Mouse (Mus musculus): ENCODE data around the gene Wwox. TPM values are rescaled to one million over a fixed set of nuclear protein-coding genes. Genes with fewer than 3 reads are reported as not detected.
A peak's percentile ranks its signal among the peaks of the same experiment; 100 is the strongest.

Gene Wwox
- polyA plus RNA-seq, 1 experiment from 2014 or later, result 8.9 TPM

- Histone ChIP-seq H3K9me3 (replicated peaks; ENCODE audit: control insufficient read depth, low read length) (no peaks in the 10 kb centered on the region; the same call in 1 of the 2 replicates), H3K4me3 (ENCODE audit: low read depth, low read length) (no peak overlapping the region), H3K27me3 (replicated peaks; ENCODE audit: control insufficient read depth, insufficient read depth, low read length) (no peaks in the 10 kb centered on the region), H3K36me3 (ENCODE audit: control insufficient read depth, insufficient read depth, low read length) (no peaks in the 10 kb centered on the region), H3K4me2 (ENCODE audit: low read length) (peak overlapping the region; percentile 29), H3K4me1 (ENCODE audit: control insufficient read depth, insufficient read depth, low read length) (peaks cover 22% of the 10 kb centered on the region), H3K9ac (ENCODE audit: low read length) (no peak overlapping the region), H3K27ac (ENCODE audit: low read depth, low read length) (0 out of 2 replicates have a peak overlapping the region, but pooled peaks have one; percentile 9)
- peak; percentile 91 for DNase-seq (ENCODE audit: low spot score)
- 29% methylated on average over 26 of the region's 26 CpGs for WGBS
- ATAC-seq, result peak; percentile 89
Measured at GRCm38 (mm10) chr8:114591296-114592280, 152.1 kb downstream of the Wwox start.

- no peaks in the 10 kb centered on the region; the same call in 1 of the 2 replicates for H3K9me3 ChIP-seq (replicated peaks; ENCODE audit: control insufficient read depth, low read length)
- H3K27me3 ChIP-seq (replicated peaks; ENCODE audit: control insufficient read depth, insufficient read depth, low read length), result no peaks in the 10 kb centered on the region
- no peak overlapping the region for H3K27ac ChIP-seq (ENCODE audit: low read depth, low read length)
- peak overlapping the region; percentile 23 for H3K4me2 ChIP-seq (ENCODE audit: low read length)
- no peak overlapping the region for H3K4me3 ChIP-seq (ENCODE audit: low read depth, low read length)
- ATAC-seq, result no peak
- no peaks in the 10 kb centered on the region for H3K36me3 ChIP-seq (ENCODE audit: control insufficient read depth, insufficient read depth, low read length)
- DNase-seq (ENCODE audit: low spot score), result peak; percentile 62
- H3K4me1 ChIP-seq (ENCODE audit: control insufficient read depth, insufficient read depth, low read length), result peaks cover 22% of the 10 kb centered on the region
- H3K9ac ChIP-seq (ENCODE audit: low read length), result peak overlapping the region; percentile 21; the same call in 1 of the 2 replicates
- 18% methylated on average over 19 of the region's 19 CpGs for WGBS
Measured at GRCm38 (mm10) chr8:114593424-114594157, 154.1 kb downstream of the Wwox start.

- no peak overlapping the region for H3K9ac ChIP-seq (ENCODE audit: low read length)
- WGBS, result 82% methylated on average over 5 of the region's 5 CpGs
- no peak overlapping the region for H3K4me2 ChIP-seq (ENCODE audit: low read length)
- no peak overlapping the region for H3K4me3 ChIP-seq (ENCODE audit: low read depth, low read length)
- no peak for DNase-seq (ENCODE audit: low spot score)
- no peaks in the 10 kb centered on the region; the same call in 1 of the 2 replicates for H3K9me3 ChIP-seq (replicated peaks; ENCODE audit: control insufficient read depth, low read length)
- ATAC-seq, result no peak
- H3K27me3 ChIP-seq (replicated peaks; ENCODE audit: control insufficient read depth, insufficient read depth, low read length), result no peaks in the 10 kb centered on the region; the same call in 1 of the 2 replicates
- no peak overlapping the region for H3K27ac ChIP-seq (ENCODE audit: low read depth, low read length)
- H3K4me1 ChIP-seq (ENCODE audit: control insufficient read depth, insufficient read depth, low read length), result peaks cover 25% of the 10 kb centered on the region
- no peaks in the 10 kb centered on the region for H3K36me3 ChIP-seq (ENCODE audit: control insufficient read depth, insufficient read depth, low read length)
Measured at GRCm38 (mm10) chr8:114594811-114595210, 155.4 kb downstream of the Wwox start.

DNA sequence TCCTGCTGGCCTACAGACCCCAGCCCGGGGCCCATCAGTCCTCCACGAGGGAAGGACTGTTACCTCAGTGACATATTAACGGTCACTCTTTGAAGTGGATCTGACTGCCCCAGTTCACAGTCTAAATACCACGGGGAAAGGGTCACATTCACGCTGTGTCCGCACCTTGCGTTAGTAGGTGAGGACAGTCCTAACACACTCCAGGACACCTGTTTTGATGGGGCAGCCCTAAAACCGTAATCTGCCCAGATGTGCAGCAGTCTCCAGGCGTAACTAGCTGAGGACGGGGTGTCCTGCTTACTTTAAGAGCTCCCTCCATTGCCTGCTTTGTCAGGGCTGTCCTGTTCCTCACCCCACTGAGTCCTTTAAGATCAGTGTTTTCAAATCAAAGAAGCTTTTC lies 160.1 kb downstream of the Wwox start:
- Histone ChIP-seq H3K9me3 (replicated peaks; ENCODE audit: control insufficient read depth, low read length) (no peaks in the 10 kb centered on the region; the same call in 1 of the 2 replicates), H3K4me2 (ENCODE audit: low read length) (no peak overlapping the region), H3K27ac (ENCODE audit: low read depth, low read length) (no peak overlapping the region), H3K4me1 (ENCODE audit: control insufficient read depth, insufficient read depth, low read length) (peaks cover 20% of the 10 kb centered on the region; the same call in 1 of the 2 replicates), H3K27me3 (replicated peaks; ENCODE audit: control insufficient read depth, insufficient read depth, low read length) (no peaks in the 10 kb centered on the region; the same call in 1 of the 2 replicates), H3K36me3 (ENCODE audit: control insufficient read depth, insufficient read depth, low read length) (no peaks in the 10 kb centered on the region), H3K4me3 (ENCODE audit: low read depth, low read length) (no peak overlapping the region), H3K9ac (ENCODE audit: low read length) (no peak overlapping the region)
- DNase-seq (ENCODE audit: low spot score), result no peak
- WGBS, result 51% methylated on average over 10 of the region's 10 CpGs
- no peak for ATAC-seq

- Histone ChIP-seq H3K36me3 (ENCODE audit: control insufficient read depth, insufficient read depth, low read length) (no peaks in the 10 kb centered on the region), H3K4me1 (ENCODE audit: control insufficient read depth, insufficient read depth, low read length) (peaks cover 20% of the 10 kb centered on the region; the same call in 1 of the 2 replicates), H3K9ac (ENCODE audit: low read length) (no peak overlapping the region), H3K4me3 (ENCODE audit: low read depth, low read length) (no peak overlapping the region), H3K4me2 (ENCODE audit: low read length) (no peak overlapping the region), H3K27ac (ENCODE audit: low read depth, low read length) (no peak overlapping the region), H3K9me3 (replicated peaks; ENCODE audit: control insufficient read depth, low read length) (no peaks in the 10 kb centered on the region; the same call in 1 of the 2 replicates), H3K27me3 (replicated peaks; ENCODE audit: control insufficient read depth, insufficient read depth, low read length) (no peaks in the 10 kb centered on the region; the same call in 1 of the 2 replicates)
- DNase-seq (ENCODE audit: low spot score) (peak; percentile 76), ATAC-seq (peak; percentile 34; the same call in 1 of the 2 replicates)
- 24% methylated on average over 11 of the region's 11 CpGs for WGBS
Measured at GRCm38 (mm10) chr8:114600196-114600595, 160.7 kb downstream of the Wwox start.

DNA sequence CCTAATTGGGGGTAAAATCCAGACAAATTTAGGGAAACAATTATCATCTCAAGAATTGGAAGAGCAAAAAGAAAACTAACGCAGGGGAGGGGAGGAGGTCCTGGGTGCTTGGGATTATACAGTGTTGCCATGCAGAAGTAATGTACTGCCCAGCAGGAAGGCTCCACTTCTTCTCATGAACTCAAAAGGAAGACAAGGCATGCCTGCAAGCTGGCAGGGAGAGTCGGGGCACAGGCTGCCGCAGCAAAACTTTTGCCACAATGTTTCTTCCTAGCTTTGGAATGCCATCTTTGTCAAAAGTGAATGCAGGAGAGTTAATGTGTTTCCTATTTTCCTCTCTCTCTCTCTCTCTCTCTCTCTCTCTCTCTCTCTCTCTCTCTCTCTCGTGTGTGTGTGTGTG lies 163.6 kb downstream of the Wwox start:
- no peak for ATAC-seq
- peak; percentile 28 for DNase-seq (ENCODE audit: low spot score)
- Histone ChIP-seq H3K27ac (ENCODE audit: low read depth, low read length) (no peak overlapping the region), H3K9me3 (replicated peaks; ENCODE audit: control insufficient read depth, low read length) (no peaks in the 10 kb centered on the region), H3K4me1 (ENCODE audit: control insufficient read depth, insufficient read depth, low read length) (peaks cover 20% of the 10 kb centered on the region; the same call in 1 of the 2 replicates), H3K4me2 (ENCODE audit: low read length) (no peak overlapping the region), H3K4me3 (ENCODE audit: low read depth, low read length) (no peak overlapping the region), H3K27me3 (replicated peaks; ENCODE audit: control insufficient read depth, insufficient read depth, low read length) (no peaks in the 10 kb centered on the region; the same call in 1 of the 2 replicates), H3K36me3 (ENCODE audit: control insufficient read depth, insufficient read depth, low read length) (no peaks in the 10 kb centered on the region), H3K9ac (ENCODE audit: low read length) (no peak overlapping the region)
- 2% methylated on average over 3 of the region's 4 CpGs for WGBS

- ATAC-seq, result no peak
- Histone ChIP-seq H3K36me3 (ENCODE audit: control insufficient read depth, insufficient read depth, low read length) (no peaks in the 10 kb centered on the region), H3K4me3 (ENCODE audit: low read depth, low read length) (no peak overlapping the region), H3K9me3 (replicated peaks; ENCODE audit: control insufficient read depth, low read length) (no peaks in the 10 kb centered on the region), H3K4me2 (ENCODE audit: low read length) (no peak overlapping the region), H3K4me1 (ENCODE audit: control insufficient read depth, insufficient read depth, low read length) (peaks cover 20% of the 10 kb centered on the region; the same call in 1 of the 2 replicates), H3K27ac (ENCODE audit: low read depth, low read length) (no peak overlapping the region), H3K9ac (ENCODE audit: low read length) (no peak overlapping the region), H3K27me3 (replicated peaks; ENCODE audit: control insufficient read depth, insufficient read depth, low read length) (no peaks in the 10 kb centered on the region; the same call in 1 of the 2 replicates)
- DNase-seq (ENCODE audit: low spot score), result no peak
- 25% methylated on average over 6 of the region's 6 CpGs for WGBS
Measured at GRCm38 (mm10) chr8:114603561-114603960, 164.1 kb downstream of the Wwox start.

GRCm38 (mm10) chr8:114604315-114604714 lies 164.9 kb downstream of the Wwox start:
- H3K9ac ChIP-seq (ENCODE audit: low read length), result no peak overlapping the region; the same call in 1 of the 2 replicates
- H3K36me3 ChIP-seq (ENCODE audit: control insufficient read depth, insufficient read depth, low read length), result no peaks in the 10 kb centered on the region
- DNase-seq (ENCODE audit: low spot score) (no peak), ATAC-seq (no peak)
- no peak overlapping the region; the same call in 1 of the 2 replicates for H3K4me3 ChIP-seq (ENCODE audit: low read depth, low read length)
- H3K27me3 ChIP-seq (replicated peaks; ENCODE audit: control insufficient read depth, insufficient read depth, low read length), result no peaks in the 10 kb centered on the region; the same call in 1 of the 2 replicates
- H3K27ac ChIP-seq (ENCODE audit: low read depth, low read length), result no peak overlapping the region
- H3K9me3 ChIP-seq (replicated peaks; ENCODE audit: control insufficient read depth, low read length), result no peaks in the 10 kb centered on the region
- peak overlapping the region; percentile 22 for H3K4me2 ChIP-seq (ENCODE audit: low read length)
- peaks cover 20% of the 10 kb centered on the region; the same call in 1 of the 2 replicates for H3K4me1 ChIP-seq (ENCODE audit: control insufficient read depth, insufficient read depth, low read length)
- 24% methylated on average over 16 of the region's 16 CpGs for WGBS
